Mouse (Mus musculus) gastrocnemius, adult 8-10 months (tissue): Measurements from ENCODE around the gene Apol10a. TPM values are rescaled to one million over a fixed set of nuclear protein-coding genes. Genes with fewer than 3 reads are reported as not detected.
A peak's percentile ranks its signal among the peaks of the same experiment; 100 is the strongest.
"Not testable (repeated sequence)": the region's sequence is repeated elsewhere in the genome, so short reads cannot be mapped to it uniquely, and the experiment has no call there.

Experiments
- DNase-seq, 2 experiments: peaks; one replicate each; pipeline ENCODE4 v3.0.0; 2022; ENCODE audit warnings: low spot score in 2 of 2
- total RNA-seq, 4 experiments: library from RNA; stranded (reverse); gene quantifications; 2 replicates each; pipeline ENCODE4 v1.2.4; 2022

Gene Apol10a
- total RNA-seq = not detected

GRCm38 (mm10) chr15:77476693-77477092 is at the start of gene Apol10a:
TSS of gene Apol10a (plus strand) at chr15:77477047.
- not testable (repeated sequence) for DNase-seq

- DNase-seq = not testable (repeated sequence)
Measured at GRCm38 (mm10) chr15:77428690-77429448, 48.0 kb upstream of the Apol10a start.

- not testable (repeated sequence) for DNase-seq
Measured at GRCm38 (mm10) chr15:77444746-77445145, 32.1 kb upstream of the Apol10a start.

GRCm38 (mm10) chr15:77445668-77446067 is 31.2 kb upstream of the Apol10a start:
- DNase-seq = not testable (repeated sequence)

GRCm38 (mm10) chr15:77447392-77447791 is 29.5 kb upstream of the Apol10a start, which contains the start of gene Apol7b:
TSS of gene Apol7b (minus strand) at chr15:77447492.
- not testable (repeated sequence) for DNase-seq

GRCm38 (mm10) chr15:77449927-77450326 is 26.9 kb upstream of the Apol10a start:
- not testable (repeated sequence) for DNase-seq

GRCm38 (mm10) chr15:77474699-77475390 is 2.0 kb upstream of the Apol10a start:
- not testable (repeated sequence) for DNase-seq

GRCm38 (mm10) chr15:77482140-77482794 is 5.4 kb downstream of the Apol10a start:
- no peak for DNase-seq

GRCm38 (mm10) chr15:77493181-77493580 is 16.3 kb downstream of the Apol10a start:
- not testable (repeated sequence) for DNase-seq

- DNase-seq = not testable (repeated sequence)
Measured at GRCm38 (mm10) chr15:77494694-77495093, 17.8 kb downstream of the Apol10a start.

GRCm38 (mm10) chr15:77507966-77508365 is 31.1 kb downstream of the Apol10a start, which contains the start of gene Apol11a:
TSS of gene Apol11a (plus strand) at chr15:77508271.
- not testable (repeated sequence) for DNase-seq

GRCm38 (mm10) chr15:77520596-77520995 is 43.7 kb downstream of the Apol10a start:
- DNase-seq = not testable (repeated sequence)

GRCm38 (mm10) chr15:77523186-77523843 is 46.5 kb downstream of the Apol10a start:
- DNase-seq = peak; percentile 13 to 19

- DNase-seq = no peak
Measured at GRCm38 (mm10) chr15:77533216-77533615, 56.4 kb downstream of the Apol10a start, which contains the start of gene Apol7c. TSS of gene Apol7c (minus strand) at chr15:77533316.

- DNase-seq = not testable (repeated sequence)
Measured at GRCm38 (mm10) chr15:77539221-77539620, 62.4 kb downstream of the Apol10a start.

Other genes with a start within 250 kb of the Apol10a start
- gene Rbfox2, start 170.0 kb upstream of the Apol10a start, total RNA-seq = 10 to 100 TPM; 40.8 to 56.7 (median 46.9) TPM
- gene Apol7a, start 77.9 kb upstream of the Apol10a start, total RNA-seq = 1 to 10 TPM in 3 of 4 experiments, under 1 TPM in 1; 0.80 to 1.6 (median 1.3) TPM
- gene Apol9a, start 65.9 kb upstream of the Apol10a start, total RNA-seq = under 1 TPM in 1 of 4 experiments, not detected in 3; 0.18 TPM
- under 1 TPM in 3 of 4 experiments, not detected in 1; 0.25 to 0.65 (median 0.31) TPM for gene Apol7b, start 29.6 kb upstream of the Apol10a start, total RNA-seq
- gene Apol11a, start 31.2 kb downstream of the Apol10a start, total RNA-seq = not detected
- gene Apol7c, start 56.3 kb downstream of the Apol10a start, total RNA-seq = not detected
- gene 1700025B11Rik, start 84.8 kb downstream of the Apol10a start, total RNA-seq = not detected
- under 1 TPM; 0.17 to 0.88 (median 0.53) TPM for gene Apol10b, start 119.1 kb downstream of the Apol10a start, total RNA-seq
- gene Gm36245, start 122.2 kb downstream of the Apol10a start, total RNA-seq = not detected
- gene Apol11b, start 166.2 kb downstream of the Apol10a start, total RNA-seq = under 1 TPM in 1 of 4 experiments, not detected in 3; 0.13 TPM
- not detected for gene Apol7e, start 221.8 kb downstream of the Apol10a start, total RNA-seq